Mouse (Mus musculus) MEL (cell line): ENCODE measurements at regions not wholly inside any gene's neighbourhood (a gene's known extent, or its start where the extent isn't known, plus 50 kb on each side); places are given as distances from the start of the nearest gene placed in this dataset.
"Not testable (repeated sequence)": the region's sequence is repeated elsewhere in the genome, so short reads cannot be mapped to it uniquely, and the experiment has no call there.

Source experiments
- CTCF ChIP-seq, 3 experiments: IDR thresholded peaks in 2 of 3; conservative IDR thresholded peaks in 1 of 3; 2 replicates each; pipeline ENCODE4 v1.5.1; 2011 to 2012; ENCODE audit warnings: low read length in 3 of 3, low read depth in 2 of 3, mild to moderate bottlenecking in 2 of 3, improper control_type of control experiment in 1 of 3, inconsistent platforms in 1 of 3, mixed read lengths in 1 of 3, moderate library complexity in 1 of 3; ENCODE audit not compliant: control insufficient read depth in 1 of 3, insufficient read depth in 1 of 3, poor library complexity in 1 of 3, severe bottlenecking in 1 of 3
- E2F4 ChIP-seq: IDR thresholded peaks from 2 replicates; pipeline ENCODE4 v1.6.1; 2011; ENCODE audit warnings: low read depth, low read length, improper control_type of control experiment, borderline replicate concordance
- EP300 ChIP-seq, 2 experiments: IDR thresholded peaks; 2 replicates each; pipeline ENCODE4 v1.6.1; 2011; ENCODE audit warnings: improper control_type of control experiment in 2 of 2, low read length in 2 of 2, low read depth in 1 of 2, mild to moderate bottlenecking in 1 of 2
- MXI1 ChIP-seq: IDR thresholded peaks from 2 replicates; pipeline ENCODE4 v1.6.1; 2011; ENCODE audit warnings: mild to moderate bottlenecking, low read depth, low read length, improper control_type of control experiment
- POLR2A ChIP-seq, 2 experiments: IDR thresholded peaks; 2 replicates each; pipeline ENCODE4 v1.6.1; 2011 to 2012; ENCODE audit warnings: low read length in 2 of 2, mild to moderate bottlenecking in 2 of 2, control low read depth in 1 of 2, improper control_type of control experiment in 1 of 2, low read depth in 1 of 2, moderate library complexity in 1 of 2; ENCODE audit not compliant: control insufficient read depth in 1 of 2, insufficient read depth in 1 of 2, poor library complexity in 1 of 2
- RCOR1 ChIP-seq: IDR thresholded peaks from 2 replicates; pipeline ENCODE4 v1.6.1; 2012; ENCODE audit warnings: low read depth, mild to moderate bottlenecking, inconsistent platforms, low read length, improper control_type of control experiment
- SIN3A ChIP-seq: IDR thresholded peaks from 2 replicates; pipeline ENCODE4 v1.6.1; 2012; ENCODE audit warnings: low read length, improper control_type of control experiment, inconsistent platforms
- TBP ChIP-seq: IDR thresholded peaks from 2 replicates; pipeline ENCODE4 v1.8.0; 2011; ENCODE audit warnings: low read depth, low read length, improper control_type of control experiment
- TCF12 ChIP-seq: IDR thresholded peaks from 2 replicates; pipeline ENCODE4 v1.6.1; 2014; ENCODE audit warnings: low read depth, mild to moderate bottlenecking, inconsistent platforms, low read length, improper control_type of control experiment, moderate library complexity
- UBTF ChIP-seq: IDR thresholded peaks from 2 replicates; pipeline ENCODE4 v1.6.1; 2012; ENCODE audit warnings: low read depth, mild to moderate bottlenecking, inconsistent platforms, low read length, improper control_type of control experiment, moderate library complexity, borderline replicate concordance; ENCODE audit not compliant: insufficient read depth

DNA sequence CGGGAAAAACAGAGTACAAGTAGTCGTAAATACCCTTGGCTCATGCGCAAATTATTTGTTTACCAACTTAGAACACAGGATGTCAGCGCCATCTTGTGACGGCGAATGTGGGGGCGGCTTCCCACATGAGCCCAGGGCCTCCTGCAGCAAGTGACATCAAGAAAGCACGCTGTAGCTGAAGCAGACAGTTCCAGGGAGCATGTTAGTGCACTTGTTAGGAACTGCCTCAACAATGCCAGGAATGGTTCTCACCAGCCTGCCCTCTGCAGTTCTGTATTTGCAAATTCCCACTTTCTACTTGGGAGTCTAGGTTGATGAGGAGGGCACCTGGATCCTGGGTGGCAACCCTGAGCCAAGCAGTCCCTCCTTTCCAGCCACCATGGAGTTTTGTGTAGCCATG, 157.2 kb upstream of the Frmd6 start:
- TF ChIP-seq TCF12; EP300 (IDR thresholded peaks at IDR 0.05; ENCODE audit: low read depth in 1 of 2, low read length in 2 of 2); CTCF (IDR thresholded peaks at IDR 0.05 in 2 of 3, conservative IDR thresholded peaks at IDR 0.05 in 1 of 3; ENCODE audit: control insufficient read depth in 1 of 3, insufficient read depth in 1 of 3, low read depth in 2 of 3, low read length in 3 of 3, poor library complexity in 1 of 3, severe bottlenecking in 1 of 3); POLR2A (IDR thresholded peaks at IDR 0.05; ENCODE audit: control insufficient read depth in 1 of 2, insufficient read depth in 1 of 2, low read depth in 1 of 2, low read length in 2 of 2, poor library complexity in 1 of 2); SIN3A; UBTF; E2F4; MXI1; TBP; RCOR1: not testable (repeated sequence)
